In genomic region chr10:76906434-76906833, GRCm38 (mm10) we compare ENCODE assay signal across 8 mouse cellular contexts. TPM values are rescaled to one million over a fixed set of nuclear protein-coding genes. Genes with fewer than 3 reads are reported as not detected.
DNase-seq lines count a peak whose midpoint lies in the region; TF ChIP-seq lines count a peak whose summit lies in the region.

No protein-coding gene starts in this region.

- H3K27ac ChIP-seq in gastrocnemius, adult 2 months = 0 out of 2 replicates have a peak overlapping the region, but pooled peaks have one; percentile 20

- no peak for TF ChIP-seq CTCF in gastrocnemius, adult 2 months (IDR thresholded peaks at IDR 0.05)

- intact Hi-C loops in gastrocnemius, adult 2 months (cut with DNase I) = no loop called here
- intact Hi-C loops in gastrocnemius, postnatal 14 days (cut with DNase I; ENCODE audit: low total_unique reads) = no loop called here

- H3K4me3 ChIP-seq in gastrocnemius, adult 2 months = peak overlapping the region; percentile 59

- DNase-seq in gastrocnemius, adult 2 months = no peak
- DNase-seq in gastrocnemius, postnatal 14 days = no peak
- DNase-seq in c-Kit-positive CD71-positive TER-119-negative erythroid progenitor cells, embryonic 14.5 days (ENCODE audit: low read depth) = peak; percentile 66
- peak; percentile 41 to 46 for DNase-seq in kidney, postnatal 36 days
- peak; percentile 30 for DNase-seq in mesoderm, embryonic 11.5 days (ENCODE audit: low read depth, low spot score)
- no peak for DNase-seq in ovary, postnatal 36 days (ENCODE audit: low spot score)
- DNase-seq in frontal cortex, adult 2 months (ENCODE audit: extremely low spot score in 1 of 2, low spot score in 1 of 2) = no peak
- DNase-seq in testis, postnatal 10 days (ENCODE audit: low spot score) = no peak

RNA-seq across cellular contexts. Expression of gene Pcbp3, which starts 55.3 kb away (rescaled TPM):
- total RNA-seq in gastrocnemius, adult 2 months (2021) = 1 to 10 TPM; 1.9 to 2.0 TPM
- 1 to 10 TPM; 3.7 to 5.1 TPM for total RNA-seq in gastrocnemius, postnatal 14 days (2021)
- polyA plus RNA-seq in frontal cortex, adult 2 months (2012; rRNA removed) = 250 and 267 TPM in 2 replicates

Comparison
In these comparisons a context has a peak if more than half of its experiments do, and no peak if none do; other contexts are left out.
1. DNase-seq: peak in c-Kit-positive CD71-positive TER-119-negative erythroid progenitor cells, embryonic 14.5 days (single experiment), kidney, postnatal 36 days (2 of 2) and mesoderm, embryonic 11.5 days (single experiment); none in gastrocnemius, adult 2 months (single experiment), gastrocnemius, postnatal 14 days (single experiment), ovary, postnatal 36 days (single experiment), frontal cortex, adult 2 months (0 of 2) and testis, postnatal 10 days (single experiment).